Mouse (Mus musculus): ENCODE data around the gene Eml3. TPM values are rescaled to one million over a fixed set of nuclear protein-coding genes. Genes with fewer than 3 reads are reported as not detected.
A peak's percentile ranks its signal among the peaks of the same experiment; 100 is the strongest.

The Eml3 gene
- total and polyA plus RNA-seq, 3 experiments, result 16.6 to 23.4 TPM; not detected in 1

DNA sequence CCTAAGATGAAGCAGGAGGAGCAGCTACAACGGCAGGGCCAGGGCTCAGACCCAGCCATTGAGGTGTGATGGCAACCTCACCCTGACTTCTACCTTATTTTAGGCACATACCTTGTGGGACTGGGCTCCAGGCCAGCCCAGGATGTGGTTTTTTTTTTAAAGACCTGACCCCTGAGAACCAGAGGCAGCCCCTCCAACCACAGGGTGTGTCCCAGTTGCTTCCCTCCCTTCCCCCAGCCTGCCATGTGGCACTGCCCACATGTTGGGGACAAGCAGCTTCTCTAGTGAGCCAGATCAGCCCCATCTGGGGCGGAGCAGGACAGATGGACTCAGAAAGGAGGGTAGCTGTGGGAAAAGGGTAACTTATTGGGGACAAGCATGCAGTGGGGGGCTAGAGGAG is 2.6 kb upstream of the Eml3 start (continued):
- TF ChIP-seq BHLHE40 (IDR thresholded peaks at IDR 0.05; ENCODE audit: borderline replicate concordance, low read depth, low read length), result no peak
- peak; percentile 57 for TF ChIP-seq ETS1 (IDR thresholded peaks at IDR 0.05; ENCODE audit: low read depth, low read length)
- no peak for TF ChIP-seq POLR2AphosphoS5 (IDR thresholded peaks at IDR 0.05; ENCODE audit: borderline replicate concordance, low read depth, low read length)
- no peak for TF ChIP-seq CHD2 (IDR thresholded peaks at IDR 0.05; ENCODE audit: low read length)
- no peak for TF ChIP-seq RAD21 (IDR thresholded peaks at IDR 0.05; ENCODE audit: low read depth, low read length)
- no peak for TF ChIP-seq JUND (IDR thresholded peaks at IDR 0.05; ENCODE audit: low read depth, low read length)
- no peak for TF ChIP-seq NRF1 (IDR thresholded peaks at IDR 0.05; ENCODE audit: insufficient read depth, low read depth, low read length, poor library complexity, severe bottlenecking)
- TF ChIP-seq E2F4 (IDR thresholded peaks at IDR 0.05; ENCODE audit: borderline replicate concordance, low read depth, low read length), result no peak
- TF ChIP-seq GATA1 (IDR thresholded peaks at IDR 0.05; ENCODE audit: low read depth, low read length), result no peak
- no peak for TF ChIP-seq EP300 (IDR thresholded peaks at IDR 0.05; ENCODE audit: low read depth in 1 of 2, low read length in 2 of 2)
- no peak for TF ChIP-seq MAFK (IDR thresholded peaks at IDR 0.05; ENCODE audit: borderline replicate concordance, low read depth, low read length)

DNA sequence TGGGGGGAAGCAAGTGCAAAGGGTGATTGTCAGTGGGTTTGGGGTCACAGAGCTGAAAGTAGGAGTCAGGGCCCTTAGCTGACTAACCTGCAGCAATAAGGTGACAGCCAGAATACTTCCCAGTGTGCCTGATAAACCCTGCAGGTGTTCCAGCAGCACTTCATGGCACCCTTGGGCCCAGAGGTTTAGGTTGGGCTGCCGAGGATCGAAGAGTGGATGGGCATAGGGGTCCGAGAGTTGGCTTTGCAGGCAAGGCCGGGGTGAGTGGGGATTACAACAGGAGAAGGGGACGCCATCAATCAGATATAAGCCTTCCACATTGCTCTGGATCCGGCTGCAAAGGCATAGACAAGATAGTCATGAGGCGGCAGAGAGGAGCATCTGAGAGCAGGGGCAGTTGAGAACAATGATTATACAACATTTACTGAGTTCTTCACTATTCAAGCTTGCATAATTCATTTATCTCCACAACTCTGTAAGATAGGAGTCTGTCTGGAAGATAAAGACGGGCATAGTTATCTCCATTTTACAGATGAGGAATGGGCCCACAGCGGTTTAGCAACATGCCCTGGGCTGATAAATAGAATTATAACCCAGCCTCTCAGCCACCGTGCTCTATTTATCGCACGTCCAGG is 1.3 kb upstream of the Eml3 start:
- Histone ChIP-seq H3K9ac (ENCODE audit: control insufficient read depth, low read depth, low read length, poor library complexity, severe bottlenecking) (no peak overlapping the region), H3K4me3 (ENCODE audit: control insufficient read depth in 1 of 2, insufficient read depth in 1 of 2, low read depth in 2 of 2, low read length in 2 of 2) (0 out of 4 replicates have a peak overlapping the region, but pooled peaks of 1 of the 2 experiments have one; percentile 14), H3K27ac (ENCODE audit: control insufficient read depth, low read depth, low read length) (peak overlapping the region; percentile 75), H3K79me2 (ENCODE audit: control insufficient read depth, insufficient read depth, low read length, poor library complexity) (no peaks in the 10 kb centered on the region; the same call in none of the 2 replicates), H3K36me3 (ENCODE audit: control insufficient read depth in 1 of 2, insufficient read depth in 2 of 2, low read length in 2 of 2) (peaks cover 0 to 27% of the 10 kb centered on the region in 2 experiments; a peak in 2 of 4 replicates), H3K4me1 (ENCODE audit: control insufficient read depth in 1 of 2, insufficient read depth in 2 of 2, low read length in 2 of 2) (peaks cover 20 to 37% of the 10 kb centered on the region in 2 experiments), H3K27me3 (ENCODE audit: control insufficient read depth in 1 of 2, insufficient read depth in 2 of 2, low read length in 2 of 2) (no peaks in the 10 kb centered on the region), H3K9me3 (replicated peaks; ENCODE audit: insufficient read depth, low read length) (no peaks in the 10 kb centered on the region)
- DNase-seq (ENCODE audit: low read depth, low spot score), result peak; percentile 83
- TF ChIP-seq BHLHE40 (IDR thresholded peaks at IDR 0.05; ENCODE audit: borderline replicate concordance, low read depth, low read length), result peak; percentile 80
- peak; percentile 34; the same call in 1 of the 2 replicates for TF ChIP-seq ZNF384 (IDR thresholded peaks at IDR 0.05; ENCODE audit: low read depth, low read length)
- peak; percentile 21; the same call in 1 of the 2 replicates for TF ChIP-seq CHD2 (IDR thresholded peaks at IDR 0.05; ENCODE audit: low read length)
- no peak for TF ChIP-seq E2F4 (IDR thresholded peaks at IDR 0.05; ENCODE audit: borderline replicate concordance, low read depth, low read length)
- TF ChIP-seq SMC3 (IDR thresholded peaks at IDR 0.05; ENCODE audit: low read depth, low read length), result no peak
- TF ChIP-seq USF1 (IDR thresholded peaks at IDR 0.05; ENCODE audit: low read depth, low read length), result 0 out of 2 replicates have a peak, but pooled peaks have one; percentile 25
- TF ChIP-seq ETS1 (IDR thresholded peaks at IDR 0.05; ENCODE audit: low read depth, low read length), result peak; percentile 99
- TF ChIP-seq ZC3H11A (IDR thresholded peaks at IDR 0.05; ENCODE audit: low read depth, low read length), result peak; percentile 17; the same call in 1 of the 2 replicates
- no peak for TF ChIP-seq ZKSCAN1 (IDR thresholded peaks at IDR 0.05; ENCODE audit: low read depth, low read length)
- peak; percentile 65 for TF ChIP-seq HCFC1 (IDR thresholded peaks at IDR 0.05; ENCODE audit: low read depth, low read length)
- peak; percentile 63; the same call in 1 of the 2 replicates for TF ChIP-seq MYC (IDR thresholded peaks at IDR 0.05; ENCODE audit: low read depth, low read length)
- peak; percentile 76 for TF ChIP-seq MYB (IDR thresholded peaks at IDR 0.05; ENCODE audit: low read depth, low read length)
- TF ChIP-seq RAD21 (IDR thresholded peaks at IDR 0.05; ENCODE audit: low read depth, low read length), result no peak
- TF ChIP-seq NRF1 (IDR thresholded peaks at IDR 0.05; ENCODE audit: insufficient read depth, low read depth, low read length, poor library complexity, severe bottlenecking), result no peak
- TF ChIP-seq TCF12 (IDR thresholded peaks at IDR 0.05; ENCODE audit: low read depth, low read length), result peak; percentile 100
- no peak for TF ChIP-seq UBTF (IDR thresholded peaks at IDR 0.05; ENCODE audit: borderline replicate concordance, insufficient read depth, low read depth, low read length)
- TF ChIP-seq KAT2A (conservative IDR thresholded peaks at IDR 0.05; ENCODE audit: low read depth, low read length), result peak; percentile 58
- TF ChIP-seq POLR2A (IDR thresholded peaks at IDR 0.05; ENCODE audit: control insufficient read depth in 1 of 2, insufficient read depth in 1 of 2, low read depth in 1 of 2, low read length in 2 of 2, poor library complexity in 1 of 2), result no peak
- TF ChIP-seq TBP (IDR thresholded peaks at IDR 0.05; ENCODE audit: low read depth, low read length), result no peak
- TF ChIP-seq GATA1 (IDR thresholded peaks at IDR 0.05; ENCODE audit: low read depth, low read length), result peak; percentile 99
- peak; percentile 83 for TF ChIP-seq POLR2AphosphoS2 (IDR thresholded peaks at IDR 0.05; ENCODE audit: low read length)
- no peak for TF ChIP-seq CTCF (IDR thresholded peaks at IDR 0.05 in 2 of 3, conservative IDR thresholded peaks at IDR 0.05 in 1 of 3; ENCODE audit: control insufficient read depth in 1 of 3, insufficient read depth in 1 of 3, low read depth in 2 of 3, low read length in 3 of 3, poor library complexity in 1 of 3, severe bottlenecking in 1 of 3)
- no peak for TF ChIP-seq GABPA (IDR thresholded peaks at IDR 0.05; ENCODE audit: low read depth, low read length)
- peak; percentile 94 for TF ChIP-seq SIN3A (IDR thresholded peaks at IDR 0.05; ENCODE audit: low read length)
- TF ChIP-seq ZMIZ1 (IDR thresholded peaks at IDR 0.05; ENCODE audit: low read depth, low read length), result peak; percentile 62; the same call in 1 of the 2 replicates
- peak; percentile 55; the same call in 1 of the 2 replicates for TF ChIP-seq MAX (IDR thresholded peaks at IDR 0.05; ENCODE audit: low read length)
- peak; percentile 88 for TF ChIP-seq MAZ (IDR thresholded peaks at IDR 0.05; ENCODE audit: low read depth, low read length)
- TF ChIP-seq CHD1 (IDR thresholded peaks at IDR 0.05; ENCODE audit: low read depth, low read length), result no peak
- TF ChIP-seq NELFE (IDR thresholded peaks at IDR 0.05; ENCODE audit: low read depth, low read length), result no peak
